Mouse (Mus musculus) intestine, embryonic 15.5 days (tissue): Measurements from ENCODE around the gene Gsto1. TPM values are rescaled to one million over a fixed set of nuclear protein-coding genes. Genes with fewer than 3 reads are reported as not detected.

Experiments
- ATAC-seq: fragments of 200-750 bp; cut with Nextera tagmentation; 2 replicates; pipeline ENCODE4 v1.8.0; 2017; ENCODE audit warnings: moderate TSS enrichment, moderate library complexity
- H3K27ac ChIP-seq: fragments of 300-500 bp; sonication (generic); 2 replicates; pipeline ENCODE4 v1.5.1; 2015; ENCODE audit warnings: mild to moderate bottlenecking, inconsistent platforms
- H3K27me3 ChIP-seq: fragments of 300-500 bp; sonication (generic); replicated peaks from 2 replicates; pipeline ENCODE4 v1.6.1; 2015; ENCODE audit warnings: inconsistent platforms
- H3K36me3 ChIP-seq: fragments of 300-500 bp; sonication (generic); 2 replicates; pipeline ENCODE4 v1.6.1; 2015; ENCODE audit warnings: inconsistent platforms
- H3K4me1 ChIP-seq: fragments of 300-500 bp; sonication (generic); replicated peaks from 2 replicates; pipeline ENCODE4 v1.6.1; 2015; ENCODE audit warnings: inconsistent platforms
- H3K4me2 ChIP-seq: fragments of 300-500 bp; sonication (generic); replicated peaks from 2 replicates; pipeline ENCODE4 v1.6.1; 2015; ENCODE audit warnings: mild to moderate bottlenecking, inconsistent platforms
- H3K4me3 ChIP-seq: fragments of 300-500 bp; sonication (generic); replicated peaks from 2 replicates; pipeline ENCODE4 v1.5.1; 2015; ENCODE audit warnings: inconsistent platforms
- H3K9ac ChIP-seq: fragments of 300-500 bp; sonication (generic); 2 replicates; pipeline ENCODE4 v1.6.1; 2015; ENCODE audit warnings: inconsistent platforms
- H3K9me3 ChIP-seq: fragments of 300-500 bp; sonication (generic); 2 replicates; pipeline ENCODE4 v1.6.1; 2016; ENCODE audit warnings: inconsistent platforms
- WGBS: fragments of 180-500 bp; shearing (Covaris S2); methylation state at CpG from one replicate; pipeline ENCODE4 v1.1.7; 2015; 5-methylcytosine and 5-hydroxymethylcytosine counted together
- polyA plus RNA-seq: library from polyadenylated mRNA; unstranded; fragments of >200 nt; fragmentation: Nextera tagmentation; extraction: Ambion mirVana; gene quantifications from 2 replicates; pipeline ENCODE4 v1.2.1, GENCODE M21; 2015

The Gsto1 gene
- polyA plus RNA-seq: 468 and 476 TPM in 2 replicates

GRCm38 (mm10) chr19:47854796-47855783 lies at the start of gene Gsto1:
Gsto1 (plus strand) TSS chr19:47854970.
- Histone ChIP-seq H3K9me3 (no peaks in the 10 kb centered on the region), H3K36me3 (no peaks in the 10 kb centered on the region), H3K4me2 (peak within 1 kb of the TSS; percentile 94), H3K27me3 (no peaks in the 10 kb centered on the region), H3K4me3 (peak within 1 kb of the TSS; percentile 70), H3K4me1 (peaks cover 9% of the 10 kb centered on the region; the same call in 1 of the 2 replicates), H3K9ac (peak within 1 kb of the TSS; percentile 77), H3K27ac (peak within 1 kb of the TSS; percentile 86)
- under 1% methylated on average over 60 of the region's 60 CpGs for WGBS
- peak; percentile 96 for ATAC-seq

DNA sequence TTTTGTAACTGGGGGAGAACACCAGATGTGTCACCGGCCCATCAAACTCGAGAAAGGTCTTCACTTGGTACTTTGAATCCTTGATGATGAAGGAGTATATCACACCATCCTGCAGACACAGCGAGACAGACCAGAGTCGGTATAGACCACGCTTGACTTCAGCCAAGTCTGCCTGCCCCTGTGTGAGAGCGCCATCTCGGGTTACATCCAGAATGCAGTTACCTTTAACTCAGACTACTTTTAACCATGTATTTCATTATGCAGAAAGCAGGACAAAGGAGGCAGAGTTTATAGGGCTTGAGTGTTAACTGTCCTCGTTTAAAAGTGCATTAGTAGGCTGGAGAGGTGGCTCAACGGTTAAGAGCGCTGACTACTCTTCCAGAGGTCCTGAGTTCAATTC lies 42.7 kb upstream of the Gsto1 start:
- Histone ChIP-seq H3K9me3 (no peaks in the 10 kb centered on the region), H3K4me2 (no peak overlapping the region), H3K27ac (no peak overlapping the region), H3K9ac (no peak overlapping the region), H3K36me3 (no peaks in the 10 kb centered on the region), H3K27me3 (no peaks in the 10 kb centered on the region), H3K4me3 (no peak overlapping the region), H3K4me1 (no peaks in the 10 kb centered on the region)
- ATAC-seq: no peak
- 80% methylated on average over 10 of the region's 10 CpGs for WGBS

DNA sequence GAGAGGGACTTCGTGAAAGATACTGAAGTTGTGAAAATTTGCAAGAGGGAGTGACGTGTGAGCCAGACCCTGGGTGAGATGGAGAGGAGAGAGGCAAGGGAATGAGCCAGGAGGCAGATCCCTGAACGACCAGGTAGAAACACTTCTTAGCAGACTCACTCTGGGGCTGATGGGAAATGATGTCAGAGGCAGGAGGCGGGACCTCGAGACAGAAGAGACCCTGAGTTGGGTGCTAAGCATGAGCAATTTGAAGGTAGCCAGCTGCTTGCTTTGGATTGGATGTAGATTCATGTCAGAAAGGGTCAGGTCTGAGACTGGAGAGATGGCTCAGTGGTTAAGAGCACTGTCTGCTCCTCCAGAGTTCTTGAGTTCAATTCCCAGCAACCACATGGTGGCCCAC lies 40.0 kb upstream of the Gsto1 start:
- ATAC-seq: no peak
- no peak overlapping the region for H3K27ac ChIP-seq
- no peaks in the 10 kb centered on the region for H3K4me1 ChIP-seq
- no peak overlapping the region for H3K9ac ChIP-seq
- WGBS: 80% methylated on average over 5 of the region's 5 CpGs
- no peaks in the 10 kb centered on the region for H3K9me3 ChIP-seq
- H3K27me3 ChIP-seq: no peaks in the 10 kb centered on the region
- no peak overlapping the region for H3K4me2 ChIP-seq
- no peaks in the 10 kb centered on the region for H3K36me3 ChIP-seq
- no peak overlapping the region for H3K4me3 ChIP-seq

GRCm38 (mm10) chr19:47817692-47818091 lies 37.1 kb upstream of the Gsto1 start:
- H3K4me1 ChIP-seq: no peaks in the 10 kb centered on the region
- no peak overlapping the region for H3K4me3 ChIP-seq
- no peak overlapping the region for H3K27ac ChIP-seq
- ATAC-seq: no peak
- no peaks in the 10 kb centered on the region for H3K36me3 ChIP-seq
- WGBS: 77% methylated on average over 9 of the region's 9 CpGs
- no peak overlapping the region for H3K9ac ChIP-seq
- 0 out of 2 replicates have a peak, but pooled peaks cover 3% of the 10 kb centered on the region for H3K27me3 ChIP-seq
- no peak overlapping the region for H3K4me2 ChIP-seq
- H3K9me3 ChIP-seq: no peaks in the 10 kb centered on the region

DNA sequence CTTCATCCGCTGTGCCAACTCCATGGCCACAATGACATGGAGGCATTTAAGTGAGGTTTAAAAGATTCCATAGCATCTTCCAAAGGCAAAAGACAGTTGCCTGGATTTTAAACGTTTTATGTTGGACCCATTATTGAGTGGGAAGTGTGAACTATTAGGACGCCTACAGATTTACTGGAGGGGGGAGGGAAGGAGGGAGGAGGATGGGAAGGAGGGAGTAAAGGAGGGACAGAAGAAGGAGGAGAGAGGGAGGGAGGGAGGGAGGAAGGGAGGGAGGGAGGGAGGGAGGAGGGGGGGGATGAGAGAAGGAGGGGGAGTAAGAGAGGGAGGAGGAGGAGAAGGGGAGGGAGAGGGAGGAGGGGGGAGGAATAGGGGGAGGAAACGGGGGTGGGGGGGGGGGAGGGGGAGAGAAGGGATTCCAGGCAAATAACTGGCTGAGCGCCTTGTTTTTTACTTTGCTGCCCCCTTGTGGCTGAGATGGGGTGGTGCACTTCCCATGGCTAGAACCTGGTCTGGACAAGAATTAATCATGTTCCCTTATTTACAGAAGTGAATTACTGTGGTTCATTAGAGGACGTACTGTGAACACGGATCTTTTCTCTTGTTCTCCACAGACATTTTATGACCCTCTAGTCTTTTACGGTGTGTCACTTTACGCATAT lies 33.8 kb upstream of the Gsto1 start:
- H3K4me2 ChIP-seq: 0 out of 2 replicates have a peak overlapping the region, but pooled peaks have one; percentile 5
- no peak overlapping the region for H3K9ac ChIP-seq
- 0 out of 2 replicates have a peak, but pooled peaks cover 5% of the 10 kb centered on the region for H3K27me3 ChIP-seq
- no peak overlapping the region for H3K27ac ChIP-seq
- no peaks in the 10 kb centered on the region for H3K9me3 ChIP-seq
- 16% methylated on average over 9 of the region's 9 CpGs for WGBS
- no peak overlapping the region for H3K4me3 ChIP-seq
- no peaks in the 10 kb centered on the region for H3K4me1 ChIP-seq
- no peaks in the 10 kb centered on the region for H3K36me3 ChIP-seq
- ATAC-seq: peak; percentile 65

DNA sequence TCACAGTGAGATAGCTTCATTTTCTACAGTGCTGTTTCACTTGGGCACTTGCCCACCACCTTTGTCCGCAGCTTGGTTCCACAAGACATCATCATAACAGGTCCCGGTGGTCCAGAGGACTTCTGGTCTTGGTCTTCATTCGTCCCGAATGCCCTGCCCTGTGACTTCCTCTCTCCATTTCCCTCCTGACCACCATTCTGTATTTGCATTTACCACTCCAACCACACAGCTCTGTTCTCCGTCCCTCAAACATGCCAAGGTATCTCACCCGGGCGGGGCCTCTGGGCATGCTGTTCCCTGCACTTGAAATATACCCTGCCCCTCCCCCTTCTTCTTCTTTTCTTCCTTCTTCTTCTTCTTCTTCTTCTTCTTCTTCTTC lies 33.3 kb upstream of the Gsto1 start:
- Histone ChIP-seq H3K36me3 (no peaks in the 10 kb centered on the region), H3K27ac (no peak overlapping the region), H3K9ac (no peak overlapping the region), H3K27me3 (0 out of 2 replicates have a peak, but pooled peaks cover 5% of the 10 kb centered on the region), H3K9me3 (no peaks in the 10 kb centered on the region), H3K4me1 (no peaks in the 10 kb centered on the region), H3K4me3 (no peak overlapping the region), H3K4me2 (0 out of 2 replicates have a peak overlapping the region, but pooled peaks have one; percentile 5)
- ATAC-seq: peak; percentile 53; the same call in 1 of the 2 replicates
- 53% methylated on average over 7 of the region's 7 CpGs for WGBS

GRCm38 (mm10) chr19:47822143-47822796 lies 32.5 kb upstream of the Gsto1 start:
- peak; percentile 34; the same call in 1 of the 2 replicates for ATAC-seq

GRCm38 (mm10) chr19:47824026-47824425 lies 30.7 kb upstream of the Gsto1 start:
- Histone ChIP-seq H3K27ac (no peak overlapping the region), H3K9ac (no peak overlapping the region), H3K4me2 (no peak overlapping the region), H3K4me1 (no peaks in the 10 kb centered on the region), H3K27me3 (0 out of 2 replicates have a peak, but pooled peaks cover 5% of the 10 kb centered on the region), H3K36me3 (no peaks in the 10 kb centered on the region), H3K9me3 (no peaks in the 10 kb centered on the region), H3K4me3 (no peak overlapping the region)
- WGBS: 75% methylated on average over 5 of the region's 5 CpGs
- no peak for ATAC-seq

More at GRCm38 (mm10) chr19:47822143-47822796, 32.5 kb upstream of the Gsto1 start:
- no peaks in the 10 kb centered on the region for H3K36me3 ChIP-seq
- H3K27me3 ChIP-seq: 0 out of 2 replicates have a peak, but pooled peaks cover 5% of the 10 kb centered on the region
- H3K9ac ChIP-seq: no peak overlapping the region
- no peaks in the 10 kb centered on the region for H3K9me3 ChIP-seq
- no peaks in the 10 kb centered on the region for H3K4me1 ChIP-seq
- 17% methylated on average over 8 of the region's 8 CpGs for WGBS
- H3K4me3 ChIP-seq: no peak overlapping the region
- no peak overlapping the region for H3K27ac ChIP-seq
- H3K4me2 ChIP-seq: no peak overlapping the region

- Histone ChIP-seq H3K36me3 (no peaks in the 10 kb centered on the region), H3K9ac (no peak overlapping the region), H3K4me3 (no peak overlapping the region), H3K27ac (no peak overlapping the region), H3K27me3 (no peaks in the 10 kb centered on the region), H3K4me2 (no peak overlapping the region), H3K9me3 (no peaks in the 10 kb centered on the region), H3K4me1 (no peaks in the 10 kb centered on the region)
- WGBS: 80% methylated on average over 14 of the region's 14 CpGs
- no peak for ATAC-seq
Observed at GRCm38 (mm10) chr19:47829913-47830450, 24.8 kb upstream of the Gsto1 start.

- Histone ChIP-seq H3K9me3 (no peaks in the 10 kb centered on the region), H3K36me3 (no peaks in the 10 kb centered on the region), H3K9ac (no peak overlapping the region), H3K27me3 (no peaks in the 10 kb centered on the region), H3K4me3 (no peak overlapping the region), H3K4me1 (no peaks in the 10 kb centered on the region), H3K27ac (no peak overlapping the region), H3K4me2 (no peak overlapping the region)
- no peak for ATAC-seq
- WGBS: 92% methylated on average over 8 of the region's 8 CpGs
Observed at GRCm38 (mm10) chr19:47831111-47831510, 23.7 kb upstream of the Gsto1 start.

GRCm38 (mm10) chr19:47832316-47832715 lies 22.5 kb upstream of the Gsto1 start:
- Histone ChIP-seq H3K27me3 (no peaks in the 10 kb centered on the region), H3K27ac (no peak overlapping the region), H3K4me1 (peaks cover 1% of the 10 kb centered on the region; the same call in 1 of the 2 replicates), H3K36me3 (no peaks in the 10 kb centered on the region), H3K9ac (no peak overlapping the region), H3K4me2 (no peak overlapping the region), H3K9me3 (no peaks in the 10 kb centered on the region), H3K4me3 (no peak overlapping the region)
- no peak for ATAC-seq
- WGBS: 81% methylated on average over 16 of the region's 16 CpGs
